Mouse (Mus musculus) embryonic fibroblast, embryonic 13.5 days (primary cell): ENCODE measurements at regions not wholly inside any gene's neighbourhood (a gene's known extent, or its start where the extent isn't known, plus 50 kb on each side); places are given as distances from the start of the nearest gene placed in this dataset.

Experiments used
- H3K27ac ChIP-seq: 2 replicates; pipeline ENCODE4 v1.5.1; 2012; ENCODE audit warnings: low read length, control low read depth, inconsistent platforms; ENCODE audit not compliant: insufficient read depth
- H3K4me1 ChIP-seq: 2 replicates; pipeline ENCODE4 v1.6.1; 2011; ENCODE audit warnings: low read length; ENCODE audit not compliant: control insufficient read depth, insufficient read depth
- H3K4me3 ChIP-seq: 2 replicates; pipeline ENCODE4 v1.5.1; 2011; ENCODE audit warnings: mild to moderate bottlenecking, control low read depth, low read length; ENCODE audit not compliant: insufficient read depth
- CTCF ChIP-seq: IDR thresholded peaks from 2 replicates; pipeline ENCODE4 v1.5.1; 2011; ENCODE audit warnings: mild to moderate bottlenecking, control low read depth, low read length, moderate library complexity, borderline replicate concordance; ENCODE audit not compliant: insufficient read depth
- POLR2A ChIP-seq: IDR thresholded peaks from 2 replicates; pipeline ENCODE4 v1.6.1; 2011; ENCODE audit warnings: low read depth, mild to moderate bottlenecking, control low read depth, low read length, moderate library complexity

- Histone ChIP-seq H3K4me1 (peaks cover 4% of the 10 kb centered on the region), H3K4me3 (no peak overlapping the region), H3K27ac (no peak overlapping the region)
- TF ChIP-seq CTCF: no peak
- no peak for TF ChIP-seq POLR2A
These were observed 99.7 kb upstream of the Arid5b start for GRCm38 (mm10) chr10:68378212-68378611.

DNA sequence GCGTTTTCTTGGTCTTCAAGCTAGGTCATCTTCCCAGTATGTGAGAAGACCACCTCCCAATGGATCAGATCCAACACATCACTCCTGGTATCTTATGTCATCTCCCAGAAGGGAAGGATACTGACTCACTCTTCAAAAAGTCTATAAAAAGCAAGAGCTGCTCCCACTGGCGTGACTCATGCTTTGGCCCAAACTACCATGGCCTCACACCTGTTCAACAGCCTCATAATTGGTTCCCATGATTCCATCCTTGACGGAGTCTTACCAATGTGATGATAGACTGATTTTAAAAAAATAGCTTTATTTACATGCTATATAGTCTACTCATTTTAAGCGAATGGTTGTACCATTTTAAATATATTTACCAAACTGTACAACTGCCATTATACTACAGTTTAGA lies 98.9 kb upstream of the Arid5b start:
- TF ChIP-seq POLR2A (no peak), CTCF (no peak)
- Histone ChIP-seq H3K27ac (no peak overlapping the region), H3K4me3 (no peak overlapping the region), H3K4me1 (peaks cover 4% of the 10 kb centered on the region)

- TF ChIP-seq POLR2A: no peak
- no peak for TF ChIP-seq CTCF
- Histone ChIP-seq H3K4me1 (peaks cover 4% of the 10 kb centered on the region), H3K27ac (no peak overlapping the region), H3K4me3 (no peak overlapping the region)
These were observed 95.3 kb upstream of the Arid5b start for GRCm38 (mm10) chr10:68373875-68374274.

- no peak overlapping the region for H3K27ac ChIP-seq
- H3K4me1 ChIP-seq: no peaks in the 10 kb centered on the region
- TF ChIP-seq POLR2A: no peak
- no peak for TF ChIP-seq CTCF
- no peak overlapping the region for H3K4me3 ChIP-seq
These were observed 93.2 kb upstream of the Arid5b start for GRCm38 (mm10) chr10:68371785-68372184.

DNA sequence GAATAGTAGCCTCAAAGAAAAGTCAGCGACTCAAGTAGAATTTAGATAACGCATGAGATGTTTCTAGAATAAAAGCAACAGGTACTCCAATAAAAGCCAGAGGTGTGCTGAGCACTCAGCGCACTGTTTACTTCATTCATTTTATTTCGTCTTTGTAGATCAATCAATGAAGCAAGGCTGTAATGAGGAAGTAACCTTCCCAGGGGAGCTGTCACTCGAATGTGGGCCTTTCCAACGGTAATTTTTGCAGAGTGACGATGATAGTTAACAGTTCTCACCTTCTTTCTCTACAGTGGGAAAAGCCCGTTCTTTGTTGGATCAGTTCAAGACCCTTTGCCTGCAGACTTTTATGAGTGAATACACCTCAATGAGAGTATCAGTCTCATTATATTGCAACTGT lies 92.4 kb upstream of the Arid5b start:
- Histone ChIP-seq H3K4me1 (no peaks in the 10 kb centered on the region), H3K27ac (no peak overlapping the region), H3K4me3 (no peak overlapping the region)
- TF ChIP-seq CTCF: no peak
- no peak for TF ChIP-seq POLR2A

DNA sequence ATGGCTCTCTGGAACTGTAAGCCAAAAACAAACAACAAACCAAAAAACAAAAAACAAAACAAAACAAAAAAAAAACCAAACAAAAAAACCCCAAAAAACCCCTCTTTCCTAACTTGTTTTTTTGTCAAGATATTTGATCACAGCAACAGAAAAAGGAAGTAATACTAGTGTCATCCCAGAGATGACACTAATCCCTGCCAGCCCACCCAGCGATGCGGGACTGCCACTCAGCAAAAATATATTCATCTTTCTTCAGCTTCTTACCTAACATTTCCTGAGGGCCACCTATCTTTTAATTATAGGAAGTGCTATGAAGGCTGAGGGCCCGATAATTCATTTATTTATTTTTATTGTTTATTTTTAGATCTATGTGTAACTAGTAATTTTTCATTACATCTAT lies 88.3 kb upstream of the Arid5b start:
- no peak overlapping the region for H3K27ac ChIP-seq
- H3K4me1 ChIP-seq: no peaks in the 10 kb centered on the region
- no peak overlapping the region for H3K4me3 ChIP-seq
- no peak for TF ChIP-seq POLR2A
- no peak for TF ChIP-seq CTCF

DNA sequence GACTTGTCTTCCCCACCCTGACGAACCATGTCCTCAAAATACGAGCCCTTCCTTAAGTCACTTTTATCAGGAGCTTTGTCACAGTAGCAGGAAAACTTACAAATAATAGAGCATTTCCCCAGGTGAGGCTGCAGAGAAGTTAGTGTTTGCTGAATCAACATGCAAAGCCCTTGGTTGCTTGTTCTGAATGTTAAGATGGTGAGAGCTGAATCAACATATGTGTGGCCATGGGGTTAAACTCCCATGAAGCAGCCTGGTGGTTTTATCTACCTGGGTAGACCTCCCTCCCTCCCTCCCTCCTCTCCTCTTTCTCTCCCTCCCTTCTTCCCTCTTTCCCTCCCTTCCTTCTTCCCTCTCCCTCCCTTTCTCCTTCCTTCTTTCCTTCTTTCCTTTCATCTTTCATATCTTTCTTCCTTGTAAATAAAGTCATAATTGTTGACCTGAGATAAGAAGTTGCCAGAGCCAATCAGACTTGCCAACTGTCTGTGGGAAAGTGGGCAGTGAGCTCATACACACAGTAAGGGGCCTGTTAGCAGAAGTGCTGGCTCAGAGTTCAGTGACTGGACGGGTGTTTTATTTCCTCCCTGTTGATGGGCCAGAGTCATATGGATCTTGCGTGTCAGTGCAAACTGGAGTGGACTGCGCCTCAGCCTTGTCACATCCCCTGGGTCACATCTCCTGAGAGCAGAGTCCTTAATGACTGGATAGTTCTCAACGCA lies 82.4 kb upstream of the Arid5b start:
- H3K27ac ChIP-seq: no peak overlapping the region

DNA sequence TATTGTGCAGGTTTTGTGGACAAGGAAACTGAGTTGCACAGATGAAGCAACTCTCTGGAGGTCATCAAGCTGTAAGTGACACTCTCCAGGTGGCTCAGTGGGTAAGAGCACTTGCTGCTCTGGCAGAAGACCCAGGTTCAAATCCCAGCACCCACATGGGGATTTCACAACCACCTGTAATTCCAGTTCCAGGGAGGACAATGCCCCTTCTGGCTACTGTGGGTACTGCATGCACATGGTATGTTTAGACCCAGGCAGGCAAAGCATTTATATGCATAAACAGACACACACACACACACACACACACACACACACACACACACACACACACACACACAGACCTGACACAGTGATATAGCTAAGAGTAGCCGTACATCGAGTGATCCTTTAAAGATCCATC lies 80.6 kb upstream of the Arid5b start:
- TF ChIP-seq CTCF (no peak), POLR2A (no peak)
- H3K27ac ChIP-seq: peak overlapping the region; percentile 63; the same call in 1 of the 2 replicates
- H3K4me3 ChIP-seq: no peak overlapping the region
- H3K4me1 ChIP-seq: peaks cover 6% of the 10 kb centered on the region

More for the DNA sequence above, 82.4 kb upstream of the Arid5b start:
- Histone ChIP-seq H3K4me1 (peaks cover 4% of the 10 kb centered on the region; the same call in 1 of the 2 replicates), H3K4me3 (no peak overlapping the region)
- no peak for TF ChIP-seq POLR2A
- no peak for TF ChIP-seq CTCF

DNA sequence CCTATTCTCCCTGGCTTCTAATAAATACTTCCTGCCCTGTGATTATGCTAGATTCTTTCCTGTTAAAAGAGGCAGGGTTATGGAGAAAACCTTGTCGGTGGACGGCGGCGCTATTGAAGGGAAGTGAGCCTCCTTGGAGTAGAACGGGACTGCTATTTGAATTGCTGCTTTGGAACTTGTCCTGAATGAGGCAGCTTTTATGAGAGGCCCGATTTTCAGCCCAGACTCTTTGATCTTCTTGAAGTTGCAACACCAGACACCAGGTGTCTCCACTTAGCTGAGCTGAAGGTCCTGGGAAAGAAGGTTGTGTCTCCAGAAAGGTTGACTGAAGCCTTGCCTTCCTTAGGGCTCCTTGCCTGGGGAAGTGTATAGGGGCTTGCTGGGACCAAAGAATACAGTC lies 78.4 kb upstream of the Arid5b start:
- peaks cover 6% of the 10 kb centered on the region for H3K4me1 ChIP-seq
- peak overlapping the region; percentile 69 for H3K27ac ChIP-seq
- no peak overlapping the region for H3K4me3 ChIP-seq
- TF ChIP-seq CTCF (no peak), POLR2A (no peak)

- Histone ChIP-seq H3K4me1 (peaks cover 6% of the 10 kb centered on the region), H3K27ac (peak overlapping the region; percentile 37; the same call in 1 of the 2 replicates), H3K4me3 (no peak overlapping the region)
- TF ChIP-seq CTCF (no peak), POLR2A (no peak)
These were observed 78.0 kb upstream of the Arid5b start for GRCm38 (mm10) chr10:68356521-68356920.
